Mouse (Mus musculus) megakaryocyte, adult 5-6 weeks (primary cell): ENCODE measurements around the gene Gtpbp4. TPM values are rescaled to one million over a fixed set of nuclear protein-coding genes. Genes with fewer than 3 reads are reported as not detected.

Experiments used
- total RNA-seq, 2 experiments: library from RNA; stranded (forward) in 1 of 2; stranded (reverse) in 1 of 2; fragments of 153-499, 151-499 nt in 1 of 2; fragments of 221-1000, 200-1000 nt in 1 of 2; gene quantifications; 2 replicates each; pipeline versions ENCODE4 v1.2.3 to v1.2.4; 2015 to 2017

Gene Gtpbp4
- total RNA-seq, 2 experiments from 2014 or later: 35.2 to 50.9 TPM

Other genes with a start within 250 kb of the Gtpbp4 start
- 40.7 and 43.1 TPM in 2 replicates for gene Wdr37, start 124.2 kb downstream of the Gtpbp4 start, total RNA-seq (2015)
- 37.2 and 53.1 TPM in 2 replicates for gene Wdr37, start 124.2 kb downstream of the Gtpbp4 start, total RNA-seq (2017)
- gene Idi1, start 110.6 kb downstream of the Gtpbp4 start, total RNA-seq (2015): 26.1 and 30.5 TPM in 2 replicates
- 26.5 and 32.9 TPM in 2 replicates for gene Idi1, start 110.6 kb downstream of the Gtpbp4 start, total RNA-seq (2017)
- gene Gm9745, start 47.9 kb downstream of the Gtpbp4 start, total RNA-seq (2015): not detected in 2 replicates
- not detected in 2 replicates for gene Gm9745, start 47.9 kb downstream of the Gtpbp4 start, total RNA-seq (2017)
- not detected in 2 replicates for gene Idi2, start 43.2 kb downstream of the Gtpbp4 start, total RNA-seq (2015)
- gene Idi2, start 43.2 kb downstream of the Gtpbp4 start, total RNA-seq (2017): not detected in 2 replicates
- gene Larp4b, start 97.8 kb upstream of the Gtpbp4 start, total RNA-seq (2015): 75.5 and 85.5 TPM in 2 replicates
- gene Larp4b, start 97.8 kb upstream of the Gtpbp4 start, total RNA-seq (2017): 88.0 and 90.9 TPM in 2 replicates